Mouse (Mus musculus): ENCODE measurements at regions not wholly inside any gene's neighbourhood (a gene's known extent, or its start where the extent isn't known, plus 50 kb on each side); places are given as distances from the start of the nearest gene placed in this dataset.

DNA sequence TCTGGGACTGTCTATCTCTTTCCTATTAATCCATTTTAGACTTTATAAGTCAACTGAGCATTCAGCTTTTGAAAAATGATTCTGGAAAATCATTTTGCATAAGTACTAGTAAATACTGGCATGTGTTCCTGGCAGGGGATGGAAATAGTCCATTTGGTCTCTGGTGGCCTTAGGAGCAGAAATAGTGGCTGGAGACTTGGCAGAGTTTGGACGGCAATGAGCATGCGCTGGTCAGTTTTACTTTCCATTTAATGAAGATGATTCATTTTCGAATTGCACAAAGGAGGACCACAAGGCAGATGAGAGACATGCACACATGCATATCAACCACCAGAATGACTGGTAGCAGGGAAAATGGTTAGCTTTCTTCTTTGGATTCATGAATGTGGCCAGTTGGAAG lies 567.2 kb downstream of the Slc4a3 start:
- H3K79me2 ChIP-seq (ENCODE audit: control insufficient read depth, insufficient read depth), result no peaks in the 10 kb centered on the region
- no peak overlapping the region for H3ac ChIP-seq (ENCODE audit: control insufficient read depth, insufficient read length, low read depth)
- H3K27me3 ChIP-seq (ENCODE audit: control insufficient read depth, insufficient read depth, insufficient read length), result no peaks in the 10 kb centered on the region
- TF ChIP-seq CTCF (IDR thresholded peaks at IDR 0.05; ENCODE audit: control insufficient read depth, insufficient read depth, insufficient read length), result no peak
- no peak for TF ChIP-seq MYOD1 (IDR thresholded peaks at IDR 0.05; ENCODE audit: control insufficient read depth, insufficient read length, low read depth)
- no peak for TF ChIP-seq USF1 (IDR thresholded peaks at IDR 0.05; ENCODE audit: low read depth)
- TF ChIP-seq MAX (IDR thresholded peaks at IDR 0.05), result no peak
- no peak for TF ChIP-seq CEBPB (IDR thresholded peaks at IDR 0.05; ENCODE audit: low read depth)
- no peak for TF ChIP-seq MYOG (IDR thresholded peaks at IDR 0.05; ENCODE audit: control insufficient read depth, extremely low read depth, insufficient read length)
- no peak for TF ChIP-seq FOSL1 (IDR thresholded peaks at IDR 0.05; ENCODE audit: insufficient read depth, low read length, poor library complexity, severe bottlenecking)
- H3K36me3 ChIP-seq (ENCODE audit: control insufficient read depth, insufficient read depth), result no peaks in the 10 kb centered on the region
- no peaks in the 10 kb centered on the region for H3K79me3 ChIP-seq (ENCODE audit: low read depth)
- no peak overlapping the region for H3K4me3 ChIP-seq (ENCODE audit: insufficient read depth, poor library complexity, severe bottlenecking)

DNA sequence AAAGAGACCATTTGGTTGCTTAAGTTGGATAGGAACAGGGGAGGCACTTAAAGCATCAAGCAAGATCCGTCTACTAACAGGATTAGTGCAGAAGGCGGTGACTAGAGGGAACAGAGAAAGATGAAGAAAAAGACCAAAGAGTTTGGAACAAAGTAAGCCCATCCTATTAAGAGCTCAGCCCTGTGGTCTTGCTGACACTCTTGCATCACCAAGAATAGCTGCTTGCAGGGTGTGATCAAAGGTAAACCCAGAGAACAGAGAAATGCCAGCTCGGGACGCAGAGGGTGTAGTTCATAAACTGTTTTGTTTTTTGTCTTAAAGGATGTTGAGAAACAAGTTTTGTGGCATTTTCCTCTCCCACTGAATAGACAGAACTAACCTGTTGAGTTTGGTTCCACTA lies 574.8 kb downstream of the Slc4a3 start:
- no peaks in the 10 kb centered on the region for H3K79me2 ChIP-seq (ENCODE audit: control insufficient read depth, insufficient read depth)
- no peak overlapping the region for H3K4me3 ChIP-seq (ENCODE audit: insufficient read depth, poor library complexity, severe bottlenecking)
- no peak overlapping the region for H3ac ChIP-seq (ENCODE audit: control insufficient read depth, insufficient read length, low read depth)
- no peaks in the 10 kb centered on the region for H3K79me3 ChIP-seq (ENCODE audit: low read depth)
- H3K36me3 ChIP-seq (ENCODE audit: control insufficient read depth, insufficient read depth), result no peaks in the 10 kb centered on the region
- no peak for TF ChIP-seq MAX (IDR thresholded peaks at IDR 0.05)
- no peak for TF ChIP-seq CTCF (IDR thresholded peaks at IDR 0.05; ENCODE audit: control insufficient read depth, insufficient read depth, insufficient read length)
- TF ChIP-seq MYOG (IDR thresholded peaks at IDR 0.05; ENCODE audit: control insufficient read depth, extremely low read depth, insufficient read length), result no peak
- no peak for TF ChIP-seq MYOD1 (IDR thresholded peaks at IDR 0.05; ENCODE audit: control insufficient read depth, insufficient read length, low read depth)
- no peak for TF ChIP-seq CEBPB (IDR thresholded peaks at IDR 0.05; ENCODE audit: low read depth)
- no peak for TF ChIP-seq USF1 (IDR thresholded peaks at IDR 0.05; ENCODE audit: low read depth)
- TF ChIP-seq FOSL1 (IDR thresholded peaks at IDR 0.05; ENCODE audit: insufficient read depth, low read length, poor library complexity, severe bottlenecking), result no peak
- H3K27me3 ChIP-seq (ENCODE audit: control insufficient read depth, insufficient read depth, insufficient read length), result no peaks in the 10 kb centered on the region

DNA sequence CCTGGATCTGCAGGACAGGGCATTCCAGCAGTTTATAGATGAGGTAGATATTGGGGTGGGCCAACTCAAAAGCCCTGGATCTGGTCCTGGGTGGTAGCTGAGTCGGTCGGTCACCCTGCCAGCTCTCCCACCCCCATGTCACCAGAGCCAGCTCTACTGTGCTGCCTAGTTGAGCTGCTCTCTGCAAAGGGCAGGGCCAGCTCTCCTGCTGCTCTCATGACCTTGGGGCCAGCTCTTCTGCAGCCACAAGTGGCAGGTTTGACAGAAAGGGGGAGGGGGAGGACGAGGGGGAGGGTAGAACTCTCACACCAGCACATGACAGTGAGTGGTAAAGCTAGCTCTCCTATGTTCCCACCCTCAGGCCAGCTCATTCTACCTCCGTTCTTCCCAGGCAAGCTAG lies 584.3 kb downstream of the Slc4a3 start:
- Histone ChIP-seq H3ac (ENCODE audit: control insufficient read depth, insufficient read length, low read depth) (no peak overlapping the region), H3K4me3 (ENCODE audit: insufficient read depth, poor library complexity, severe bottlenecking) (no peak overlapping the region), H3K27me3 (ENCODE audit: control insufficient read depth, insufficient read depth, insufficient read length) (no peaks in the 10 kb centered on the region), H3K36me3 (ENCODE audit: control insufficient read depth, insufficient read depth) (no peaks in the 10 kb centered on the region), H3K79me2 (ENCODE audit: control insufficient read depth, insufficient read depth) (no peaks in the 10 kb centered on the region), H3K79me3 (ENCODE audit: low read depth) (no peaks in the 10 kb centered on the region)
- TF ChIP-seq CEBPB (IDR thresholded peaks at IDR 0.05; ENCODE audit: low read depth) (no peak), MYOD1 (IDR thresholded peaks at IDR 0.05; ENCODE audit: control insufficient read depth, insufficient read length, low read depth) (no peak), USF1 (IDR thresholded peaks at IDR 0.05; ENCODE audit: low read depth) (no peak), FOSL1 (IDR thresholded peaks at IDR 0.05; ENCODE audit: insufficient read depth, low read length, poor library complexity, severe bottlenecking) (no peak), MYOG (IDR thresholded peaks at IDR 0.05; ENCODE audit: control insufficient read depth, extremely low read depth, insufficient read length) (no peak), CTCF (IDR thresholded peaks at IDR 0.05; ENCODE audit: control insufficient read depth, insufficient read depth, insufficient read length) (no peak), MAX (IDR thresholded peaks at IDR 0.05) (no peak)

DNA sequence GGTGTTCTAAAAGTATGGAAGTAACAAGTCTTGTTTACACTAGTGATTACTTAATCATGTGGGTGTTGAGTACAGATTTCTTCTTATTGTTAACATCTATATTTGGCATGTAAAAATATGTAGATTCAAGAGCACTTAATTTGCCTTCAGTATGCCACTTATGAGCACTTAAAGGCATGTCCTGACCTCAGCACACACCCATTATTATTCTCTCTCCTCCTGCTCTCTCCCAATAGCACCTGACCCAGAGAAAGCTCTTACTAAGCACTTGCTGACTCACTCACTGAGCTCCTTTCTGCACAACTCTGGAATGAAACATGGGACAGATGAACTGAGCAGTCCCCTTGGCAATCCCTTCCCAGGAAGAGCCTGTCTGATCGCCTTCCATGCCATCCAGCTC lies 590.7 kb downstream of the Slc4a3 start:
- TF ChIP-seq CTCF (IDR thresholded peaks at IDR 0.05; ENCODE audit: control insufficient read depth, insufficient read depth, insufficient read length), result no peak
- Histone ChIP-seq H3K79me2 (ENCODE audit: control insufficient read depth, insufficient read depth) (no peaks in the 10 kb centered on the region), H3K79me3 (ENCODE audit: low read depth) (no peaks in the 10 kb centered on the region), H3K4me3 (ENCODE audit: insufficient read depth, poor library complexity, severe bottlenecking) (no peak overlapping the region), H3ac (ENCODE audit: control insufficient read depth, insufficient read length, low read depth) (no peak overlapping the region), H3K27me3 (ENCODE audit: control insufficient read depth, insufficient read depth, insufficient read length) (no peaks in the 10 kb centered on the region), H3K36me3 (ENCODE audit: control insufficient read depth, insufficient read depth) (no peaks in the 10 kb centered on the region)

DNA sequence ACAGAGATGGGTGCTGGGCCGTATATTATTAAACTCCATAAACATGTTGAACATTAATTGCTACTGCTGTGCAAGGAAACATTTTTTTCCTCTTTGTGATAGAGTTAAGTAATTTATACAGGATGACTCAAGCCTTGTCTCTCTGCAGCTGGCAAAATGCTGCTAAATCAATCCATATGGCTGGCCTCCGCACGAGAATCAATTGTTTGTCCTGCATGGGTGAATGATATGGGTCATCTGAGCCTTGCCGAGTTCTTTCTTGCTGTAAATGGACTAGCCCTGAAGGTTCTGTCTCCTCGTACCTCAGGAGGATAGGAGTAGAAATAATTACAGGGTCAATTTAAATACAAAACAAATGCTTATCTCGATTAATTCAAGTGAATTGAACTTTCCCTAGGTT lies 591.6 kb downstream of the Slc4a3 start:
- Histone ChIP-seq H3ac (ENCODE audit: control insufficient read depth, insufficient read length, low read depth) (no peak overlapping the region), H3K36me3 (ENCODE audit: control insufficient read depth, insufficient read depth) (no peaks in the 10 kb centered on the region), H3K27me3 (ENCODE audit: control insufficient read depth, insufficient read depth, insufficient read length) (no peaks in the 10 kb centered on the region), H3K79me3 (ENCODE audit: low read depth) (no peaks in the 10 kb centered on the region), H3K79me2 (ENCODE audit: control insufficient read depth, insufficient read depth) (no peaks in the 10 kb centered on the region), H3K4me3 (ENCODE audit: insufficient read depth, poor library complexity, severe bottlenecking) (no peak overlapping the region)
- TF ChIP-seq CEBPB (IDR thresholded peaks at IDR 0.05; ENCODE audit: low read depth), result no peak
- no peak for TF ChIP-seq FOSL1 (IDR thresholded peaks at IDR 0.05; ENCODE audit: insufficient read depth, low read length, poor library complexity, severe bottlenecking)
- TF ChIP-seq MYOG (IDR thresholded peaks at IDR 0.05; ENCODE audit: control insufficient read depth, extremely low read depth, insufficient read length), result no peak
- TF ChIP-seq CTCF (IDR thresholded peaks at IDR 0.05; ENCODE audit: control insufficient read depth, insufficient read depth, insufficient read length), result no peak
- TF ChIP-seq USF1 (IDR thresholded peaks at IDR 0.05; ENCODE audit: low read depth), result no peak
- TF ChIP-seq MAX (IDR thresholded peaks at IDR 0.05), result no peak
- no peak for TF ChIP-seq MYOD1 (IDR thresholded peaks at IDR 0.05; ENCODE audit: control insufficient read depth, insufficient read length, low read depth)

DNA sequence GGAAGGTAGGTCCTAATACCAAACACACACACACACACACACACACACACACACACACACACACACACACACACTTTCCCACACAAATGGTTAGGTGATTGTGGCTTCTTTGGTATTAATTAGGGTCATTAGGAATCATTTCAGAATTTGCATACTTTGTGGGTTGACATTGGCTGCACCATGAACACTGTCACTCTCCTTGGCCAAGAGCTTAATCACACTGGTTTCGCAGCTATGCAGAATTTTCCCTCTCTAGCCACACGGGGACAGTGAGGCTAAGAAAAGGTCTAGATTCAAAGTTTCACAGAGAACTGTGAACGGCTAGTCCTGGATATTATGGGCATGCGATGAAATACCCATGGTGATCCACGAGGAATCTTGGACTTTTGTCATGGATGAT lies 597.5 kb downstream of the Slc4a3 start:
- TF ChIP-seq USF1 (IDR thresholded peaks at IDR 0.05; ENCODE audit: low read depth) (no peak), FOSL1 (IDR thresholded peaks at IDR 0.05; ENCODE audit: insufficient read depth, low read length, poor library complexity, severe bottlenecking) (no peak), CTCF (IDR thresholded peaks at IDR 0.05; ENCODE audit: control insufficient read depth, insufficient read depth, insufficient read length) (no peak), CEBPB (IDR thresholded peaks at IDR 0.05; ENCODE audit: low read depth) (no peak), MAX (IDR thresholded peaks at IDR 0.05) (no peak), MYOD1 (IDR thresholded peaks at IDR 0.05; ENCODE audit: control insufficient read depth, insufficient read length, low read depth) (no peak)
- Histone ChIP-seq H3K27me3 (ENCODE audit: control insufficient read depth, insufficient read depth, insufficient read length) (no peaks in the 10 kb centered on the region), H3K4me3 (ENCODE audit: insufficient read depth, poor library complexity, severe bottlenecking) (no peak overlapping the region), H3ac (ENCODE audit: control insufficient read depth, insufficient read length, low read depth) (no peak overlapping the region), H3K79me2 (ENCODE audit: control insufficient read depth, insufficient read depth) (no peaks in the 10 kb centered on the region), H3K79me3 (ENCODE audit: low read depth) (no peaks in the 10 kb centered on the region), H3K36me3 (ENCODE audit: control insufficient read depth, insufficient read depth) (no peaks in the 10 kb centered on the region)

Data from C2C12 (cell line).